8 mouse cellular contexts compared by ENCODE assay signal in the genomic region with DNA sequence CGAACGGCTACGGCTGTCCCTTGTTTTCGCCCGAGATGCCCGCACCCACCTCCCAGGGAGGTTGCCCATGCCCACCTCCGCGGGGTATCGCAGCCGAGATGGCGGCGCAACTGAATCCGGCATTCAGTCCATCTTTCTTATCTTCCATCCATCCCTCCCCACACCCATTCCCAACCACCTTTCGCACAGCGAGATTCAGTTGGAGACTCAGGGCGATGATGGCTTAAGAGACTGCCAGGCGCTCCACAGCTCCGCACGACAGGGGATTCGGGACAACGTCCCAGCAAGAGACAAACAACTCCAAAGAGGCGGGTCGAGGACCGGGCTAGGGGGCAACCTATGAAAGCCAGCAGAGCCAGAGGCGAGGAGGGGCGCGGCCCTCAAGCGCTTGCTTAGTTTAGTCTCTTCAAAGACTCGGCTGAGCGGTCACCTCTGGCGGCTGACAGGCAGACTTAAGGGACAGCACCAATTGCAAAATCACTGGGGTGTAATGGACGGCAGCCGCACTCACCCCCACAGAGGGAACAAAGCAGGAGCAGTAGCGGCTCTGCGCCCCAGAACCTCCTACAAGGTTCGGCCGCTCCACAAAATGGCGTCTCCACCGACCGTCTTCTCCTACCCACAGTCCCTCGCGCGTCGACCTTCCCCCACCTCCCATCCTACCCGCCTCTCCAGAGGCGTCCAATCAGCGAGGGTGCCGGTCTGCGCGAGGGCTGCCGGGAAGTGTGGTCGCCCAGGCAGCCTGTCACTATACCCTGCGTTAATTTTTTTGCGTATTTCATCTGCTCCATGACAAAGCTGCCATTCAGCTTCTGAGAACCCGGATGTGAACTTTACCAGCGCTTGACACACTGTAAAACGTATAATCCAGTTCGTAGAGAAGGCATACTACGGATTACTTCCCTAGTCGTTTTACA. TPM values are rescaled to one million over a fixed set of nuclear protein-coding genes. Genes with fewer than 3 reads are reported as not detected.
DNase-seq lines count a peak whose midpoint lies in the region; ATAC-seq lines count a peak whose summit lies in the region.

A gene (minus strand): TSS at position 623 of the 917 bp plus-strand sequence.

- peak; percentile 100 for ATAC-seq in inflammation-experienced regulatory T-cells, adult 6 months
- ATAC-seq in megakaryocyte-erythroid progenitor cell, adult 5-6 weeks (replicated peaks; ENCODE audit: low FRiP score, low TSS enrichment, poor library complexity, severe bottlenecking) = peak; percentile 98

- intact Hi-C loops in gastrocnemius, postnatal 14 days (cut with DNase I; ENCODE audit: low total_unique reads) = no loop called here
- intact Hi-C loops in left cerebral cortex, postnatal 10 days (cut with DNase I) = no loop called here

- DNase-seq in adrenal gland, adult (ENCODE audit: inconsistent age in 2 of 2, low spot score in 1 of 2) = peak; percentile 95 to 97
- DNase-seq in embryo, embryonic 10.5 days (ENCODE audit: low spot score) = peak; percentile 97
- DNase-seq in gastrocnemius, postnatal 14 days = peak; percentile 94
- peak; percentile 93 to 97 for DNase-seq in left cerebral cortex, postnatal 10 days (ENCODE audit: extremely low spot score in 1 of 2, low spot score in 2 of 2)
- peak; percentile 95 for DNase-seq in right cerebral cortex, postnatal 25 days
- DNase-seq in urinary bladder, postnatal 4 days (ENCODE audit: low spot score in 2 of 2) = peak; percentile 88 to 93

RNA-seq across cellular contexts. Expression of the gene that starts here (rescaled TPM):
- 10 to 100 TPM; 30.9 to 40.5 TPM for total RNA-seq in gastrocnemius, postnatal 14 days (2021)
- polyA plus RNA-seq in inflammation-experienced regulatory T-cells, adult 6 months (2017; shearing (Covaris generic)) = 100 to 1,000 TPM; 305 to 399 (median 332) TPM
- 100 to 1,000 TPM; 157 TPM for total RNA-seq in left cerebral cortex, postnatal 10 days (2021)
- 172 and 186 TPM in 2 replicates for total RNA-seq in megakaryocyte-erythroid progenitor cell, adult 5-6 weeks (2014; fragmentation: Nextera tagmentation)
- total RNA-seq in megakaryocyte-erythroid progenitor cell, adult 5-6 weeks (2017) = 236 and 244 TPM in 2 replicates

Comparison
In these comparisons a context has a peak if more than half of its experiments do, and no peak if none do; other contexts are left out.
1. Peak in every context shown above with its lines: DNase-seq and ATAC-seq.